Mouse (Mus musculus) heart, embryonic 13.5 days (tissue): ENCODE measurements around the gene Crip1. TPM values are rescaled to one million over a fixed set of nuclear protein-coding genes. Genes with fewer than 3 reads are reported as not detected.

ENCODE experiments used
- ATAC-seq: fragments of 200-750 bp; cut with Nextera tagmentation; 2 replicates; pipeline ENCODE4 v1.8.0; 2017; ENCODE audit warnings: moderate TSS enrichment; ENCODE audit not compliant: insufficient number of reproducible peaks, low FRiP score, low TSS enrichment; ENCODE audit errors: extremely low read depth
- H3K27ac ChIP-seq: fragments of 300-500 bp; sonication (generic); replicated peaks from 2 replicates; pipeline ENCODE4 v1.5.1; 2015; ENCODE audit warnings: moderate library complexity, mild to moderate bottlenecking, inconsistent platforms
- H3K27me3 ChIP-seq: fragments of 300-500 bp; sonication (generic); replicated peaks from 2 replicates; pipeline ENCODE4 v1.6.1; 2015; ENCODE audit warnings: mild to moderate bottlenecking, inconsistent platforms
- H3K36me3 ChIP-seq: fragments of 300-500 bp; sonication (generic); 2 replicates; pipeline ENCODE4 v1.6.1; 2015; ENCODE audit warnings: mild to moderate bottlenecking, inconsistent platforms
- H3K4me1 ChIP-seq: fragments of 300-500 bp; sonication (generic); 2 replicates; pipeline ENCODE4 v1.6.1; 2015; ENCODE audit warnings: inconsistent platforms
- H3K4me2 ChIP-seq: fragments of 300-500 bp; sonication (generic); 2 replicates; pipeline ENCODE4 v1.6.1; 2015; ENCODE audit warnings: inconsistent platforms, mild to moderate bottlenecking, moderate library complexity
- H3K4me3 ChIP-seq: fragments of 300-500 bp; sonication (generic); 2 replicates; pipeline ENCODE4 v1.5.1; 2015; ENCODE audit warnings: moderate library complexity, mild to moderate bottlenecking, inconsistent platforms
- H3K9ac ChIP-seq: fragments of 300-500 bp; sonication (generic); 2 replicates; pipeline ENCODE4 v1.6.1; 2015; ENCODE audit warnings: inconsistent platforms, mild to moderate bottlenecking, moderate library complexity
- H3K9me3 ChIP-seq: fragments of 300-500 bp; sonication (generic); 2 replicates; pipeline ENCODE4 v1.6.1; 2016; ENCODE audit warnings: inconsistent platforms
- WGBS: fragments of 180-500 bp; shearing (Covaris S2); methylation state at CpG from one replicate; pipeline ENCODE4 v1.1.7; 2015; ENCODE audit warnings: mixed read lengths; 5-methylcytosine and 5-hydroxymethylcytosine counted together
- polyA plus RNA-seq: library from polyadenylated mRNA; unstranded; fragments of >200 nt; fragmentation: Nextera tagmentation; extraction: Ambion mirVana; gene quantifications from 2 replicates; pipeline ENCODE4 v1.2.1, GENCODE M21; 2015

Crip1 gene
- polyA plus RNA-seq, 1 experiment from 2014 or later, result 408 TPM

GRCm38 (mm10) chr12:113132567-113132966, 13.5 kb upstream of the Crip1 start:
- H3K36me3 ChIP-seq, result peaks cover 98% of the 10 kb centered on the region
- H3K4me3 ChIP-seq, result no peak overlapping the region
- peak overlapping the region; percentile 62; the same call in 1 of the 2 replicates for H3K9ac ChIP-seq
- H3K4me1 ChIP-seq, result peaks cover 62% of the 10 kb centered on the region
- WGBS, result 16% methylated on average over 2 of the region's 2 CpGs
- no peaks in the 10 kb centered on the region for H3K27me3 ChIP-seq
- H3K27ac ChIP-seq, result peak overlapping the region; percentile 97
- no peaks in the 10 kb centered on the region for H3K9me3 ChIP-seq
- peak overlapping the region; percentile 27; the same call in 1 of the 2 replicates for H3K4me2 ChIP-seq
- ATAC-seq, result peak; percentile 77

GRCm38 (mm10) chr12:113133260-113133659, 12.9 kb upstream of the Crip1 start:
- ATAC-seq, result 0 out of 2 replicates have a peak, but pooled peaks have one; percentile 4
- 77% methylated on average over 9 of the region's 9 CpGs for WGBS
- Histone ChIP-seq H3K4me2 (peak overlapping the region; percentile 27; the same call in 1 of the 2 replicates), H3K4me3 (no peak overlapping the region), H3K4me1 (peaks cover 68% of the 10 kb centered on the region), H3K9ac (peak overlapping the region; percentile 62), H3K9me3 (no peaks in the 10 kb centered on the region), H3K36me3 (peaks cover 97% of the 10 kb centered on the region), H3K27ac (peak overlapping the region; percentile 97), H3K27me3 (no peaks in the 10 kb centered on the region)

- Histone ChIP-seq H3K4me3 (no peak overlapping the region), H3K9ac (peak overlapping the region; percentile 62), H3K4me1 (peaks cover 74% of the 10 kb centered on the region), H3K27me3 (no peaks in the 10 kb centered on the region), H3K9me3 (no peaks in the 10 kb centered on the region), H3K4me2 (0 out of 2 replicates have a peak overlapping the region, but pooled peaks have one; percentile 27), H3K27ac (peak overlapping the region; percentile 97), H3K36me3 (peaks cover 91% of the 10 kb centered on the region)
- WGBS, result 61% methylated on average over 5 of the region's 5 CpGs
- ATAC-seq, result no peak
These were observed 12.2 kb upstream of the Crip1 start for GRCm38 (mm10) chr12:113133861-113134403.

- no peak overlapping the region; the same call in 1 of the 2 replicates for H3K9ac ChIP-seq
- no peak for ATAC-seq
- peak overlapping the region; percentile 97; the same call in 1 of the 2 replicates for H3K27ac ChIP-seq
- no peaks in the 10 kb centered on the region for H3K27me3 ChIP-seq
- H3K4me1 ChIP-seq, result peaks cover 80% of the 10 kb centered on the region
- 74% methylated on average over 4 of the region's 4 CpGs for WGBS
- H3K9me3 ChIP-seq, result no peaks in the 10 kb centered on the region
- H3K4me2 ChIP-seq, result no peak overlapping the region
- H3K4me3 ChIP-seq, result no peak overlapping the region
- peaks cover 85% of the 10 kb centered on the region for H3K36me3 ChIP-seq
These were observed 11.6 kb upstream of the Crip1 start for GRCm38 (mm10) chr12:113134502-113134901.

GRCm38 (mm10) chr12:113135401-113135800, 10.7 kb upstream of the Crip1 start:
- Histone ChIP-seq H3K4me2 (no peak overlapping the region), H3K4me3 (no peak overlapping the region), H3K36me3 (peaks cover 76% of the 10 kb centered on the region), H3K9ac (peak overlapping the region; percentile 58; the same call in 1 of the 2 replicates), H3K4me1 (peaks cover 84% of the 10 kb centered on the region), H3K27me3 (no peaks in the 10 kb centered on the region), H3K27ac (peak overlapping the region; percentile 26; the same call in 1 of the 2 replicates), H3K9me3 (no peaks in the 10 kb centered on the region)
- WGBS, result 82% methylated on average over 7 of the region's 7 CpGs
- no peak for ATAC-seq

GRCm38 (mm10) chr12:113136492-113137020, 9.6 kb upstream of the Crip1 start:
- WGBS, result 59% methylated on average over 17 of the region's 17 CpGs
- peak overlapping the region; percentile 6; the same call in 1 of the 2 replicates for H3K4me2 ChIP-seq
- H3K4me1 ChIP-seq, result peaks cover 84% of the 10 kb centered on the region
- peaks cover 65% of the 10 kb centered on the region for H3K36me3 ChIP-seq
- H3K4me3 ChIP-seq, result no peak overlapping the region
- peak overlapping the region; percentile 58 for H3K9ac ChIP-seq
- peak overlapping the region; percentile 99 for H3K27ac ChIP-seq
- H3K27me3 ChIP-seq, result no peaks in the 10 kb centered on the region
- no peaks in the 10 kb centered on the region for H3K9me3 ChIP-seq
- no peak for ATAC-seq

- 37% methylated on average over 18 of the region's 18 CpGs for WGBS
- H3K27me3 ChIP-seq, result no peaks in the 10 kb centered on the region
- H3K9me3 ChIP-seq, result no peaks in the 10 kb centered on the region
- peaks cover 56% of the 10 kb centered on the region for H3K36me3 ChIP-seq
- H3K27ac ChIP-seq, result peak overlapping the region; percentile 99
- no peak for ATAC-seq
- H3K4me3 ChIP-seq, result no peak overlapping the region
- H3K4me1 ChIP-seq, result peaks cover 82% of the 10 kb centered on the region
- peak overlapping the region; percentile 58 for H3K9ac ChIP-seq
- H3K4me2 ChIP-seq, result peak overlapping the region; percentile 93
These were observed 8.6 kb upstream of the Crip1 start for GRCm38 (mm10) chr12:113137260-113138213.

- Histone ChIP-seq H3K4me3 (0 out of 2 replicates have a peak overlapping the region, but pooled peaks have one; percentile 82), H3K9ac (peak overlapping the region; percentile 95)
- WGBS, result 43% methylated on average over 6 of the region's 6 CpGs
These were observed 7.8 kb upstream of the Crip1 start for GRCm38 (mm10) chr12:113138291-113138690.

GRCm38 (mm10) chr12:113138901-113139864, 6.9 kb upstream of the Crip1 start:
- H3K27me3 ChIP-seq, result no peaks in the 10 kb centered on the region
- peak overlapping the region; percentile 82 for H3K4me3 ChIP-seq
- H3K9me3 ChIP-seq, result no peaks in the 10 kb centered on the region
- peak overlapping the region; percentile 95 for H3K9ac ChIP-seq
- peaks cover 82% of the 10 kb centered on the region for H3K4me1 ChIP-seq
- H3K36me3 ChIP-seq, result peaks cover 52% of the 10 kb centered on the region
- peak overlapping the region; percentile 99 for H3K27ac ChIP-seq
- ATAC-seq, result no peak
- WGBS, result 33% methylated on average over 11 of the region's 11 CpGs
- peak overlapping the region; percentile 93 for H3K4me2 ChIP-seq

More at GRCm38 (mm10) chr12:113138291-113138690, 7.8 kb upstream of the Crip1 start:
- Histone ChIP-seq H3K4me2 (peak overlapping the region; percentile 93), H3K27me3 (no peaks in the 10 kb centered on the region), H3K4me1 (peaks cover 82% of the 10 kb centered on the region), H3K27ac (peak overlapping the region; percentile 99), H3K9me3 (no peaks in the 10 kb centered on the region), H3K36me3 (peaks cover 52% of the 10 kb centered on the region)
- ATAC-seq, result no peak

GRCm38 (mm10) chr12:113139908-113140615, 6.1 kb upstream of the Crip1 start, which contains the start of gene Crip2:
Gene Crip2 (plus strand): TSS chr12:113140236.
- Histone ChIP-seq H3K27me3 (no peaks in the 10 kb centered on the region), H3K4me2 (peak within 1 kb of the TSS; percentile 93), H3K27ac (peak within 1 kb of the TSS; percentile 99), H3K36me3 (peaks cover 52% of the 10 kb centered on the region), H3K4me3 (peak within 1 kb of the TSS; percentile 82), H3K9ac (peak within 1 kb of the TSS; percentile 95), H3K9me3 (no peaks in the 10 kb centered on the region), H3K4me1 (peaks cover 82% of the 10 kb centered on the region)
- WGBS, result under 1% methylated on average over 68 of the region's 68 CpGs
- peak; percentile 76 for ATAC-seq
